Mouse (Mus musculus) hindbrain, embryonic 16.5 days (tissue): ENCODE results near the gene Sdr42e1. TPM values are rescaled to one million over a fixed set of nuclear protein-coding genes. Genes with fewer than 3 reads are reported as not detected.

Experiments used
- ATAC-seq: fragments of 200-750 bp; cut with Nextera tagmentation; 2 replicates; pipeline ENCODE4 v1.8.0; 2017; ENCODE audit warnings: moderate TSS enrichment, moderate library complexity
- H3K27ac ChIP-seq: fragments of 300-500 bp; sonication (generic); 2 replicates; pipeline ENCODE4 v1.5.1; 2014; ENCODE audit warnings: low read depth, mild to moderate bottlenecking, control low read depth, low read length, moderate library complexity
- H3K27me3 ChIP-seq: fragments of 300-500 bp; sonication (generic); replicated peaks from 2 replicates; pipeline ENCODE4 v1.6.1; 2014; ENCODE audit warnings: low read length; ENCODE audit not compliant: control insufficient read depth, insufficient read depth
- H3K36me3 ChIP-seq: fragments of 300-500 bp; sonication (generic); 2 replicates; pipeline ENCODE4 v1.6.1; 2014; ENCODE audit warnings: mild to moderate bottlenecking, low read length, moderate library complexity, mixed read lengths; ENCODE audit not compliant: control insufficient read depth, insufficient read depth
- H3K4me1 ChIP-seq: fragments of 300-500 bp; sonication (generic); 2 replicates; pipeline ENCODE4 v1.6.1; 2014; ENCODE audit warnings: low read depth, low read length; ENCODE audit not compliant: control insufficient read depth, insufficient read depth
- H3K4me2 ChIP-seq: fragments of 300-500 bp; sonication (generic); 2 replicates; pipeline ENCODE4 v1.6.1; 2014; ENCODE audit warnings: mild to moderate bottlenecking, low read length, control low read depth, moderate library complexity
- H3K4me3 ChIP-seq: fragments of 300-500 bp; sonication (generic); 2 replicates; pipeline ENCODE4 v1.5.1; 2014; ENCODE audit warnings: mild to moderate bottlenecking, low read length, control low read depth, moderate library complexity
- H3K9ac ChIP-seq: fragments of 300-500 bp; sonication (generic); 2 replicates; pipeline ENCODE4 v1.6.1; 2014; ENCODE audit warnings: low read depth, mild to moderate bottlenecking, control low read depth, low read length, moderate library complexity
- H3K9me3 ChIP-seq: fragments of 300-500 bp; sonication (generic); 2 replicates; pipeline ENCODE4 v1.6.1; 2014; ENCODE audit warnings: mild to moderate bottlenecking, low read length, moderate library complexity; ENCODE audit not compliant: control insufficient read depth
- WGBS: fragments of 180-500 bp; shearing (Covaris S2); extraction: QIAGEN DNeasy Blood & Tissue Kit; methylation state at CpG from one replicate; pipeline ENCODE4 v1.1.7; 2014; 5-methylcytosine and 5-hydroxymethylcytosine counted together
- polyA plus RNA-seq: library from polyadenylated mRNA; unstranded; fragments of >200 nt; fragmentation: Nextera tagmentation; extraction: Ambion mirVana; gene quantifications from 2 replicates; pipeline ENCODE4 v1.2.1, GENCODE M21; 2015

The Sdr42e1 gene
- polyA plus RNA-seq, 1 experiment from 2014 or later: 2.9 TPM

GRCm38 (mm10) chr8:117700699-117701098, 27.2 kb upstream of the Sdr42e1 start:
- H3K9me3 ChIP-seq: no peaks in the 10 kb centered on the region
- ATAC-seq: no peak
- no peak overlapping the region for H3K27ac ChIP-seq
- WGBS: 49% methylated on average over 8 of the region's 8 CpGs
- H3K9ac ChIP-seq: no peak overlapping the region
- no peaks in the 10 kb centered on the region for H3K36me3 ChIP-seq
- H3K4me3 ChIP-seq: no peak overlapping the region
- no peak overlapping the region for H3K4me2 ChIP-seq
- H3K27me3 ChIP-seq: no peaks in the 10 kb centered on the region
- H3K4me1 ChIP-seq: peaks cover 3% of the 10 kb centered on the region

- Histone ChIP-seq H3K36me3 (no peaks in the 10 kb centered on the region), H3K4me2 (no peak overlapping the region), H3K27ac (no peak overlapping the region), H3K9ac (no peak overlapping the region), H3K4me3 (no peak overlapping the region), H3K9me3 (no peaks in the 10 kb centered on the region; the same call in 1 of the 2 replicates), H3K27me3 (no peaks in the 10 kb centered on the region), H3K4me1 (peaks cover 3% of the 10 kb centered on the region)
- no peak for ATAC-seq
- 52% methylated on average over 5 of the region's 5 CpGs for WGBS
Observed at GRCm38 (mm10) chr8:117697248-117697647, 23.8 kb upstream of the Sdr42e1 start.

GRCm38 (mm10) chr8:117695636-117696035, 22.1 kb upstream of the Sdr42e1 start:
- no peaks in the 10 kb centered on the region for H3K4me1 ChIP-seq
- no peak overlapping the region for H3K9ac ChIP-seq
- no peaks in the 10 kb centered on the region; the same call in 1 of the 2 replicates for H3K9me3 ChIP-seq
- WGBS: 100% methylated on average over 1 of the region's 1 CpGs
- H3K4me2 ChIP-seq: no peak overlapping the region
- no peaks in the 10 kb centered on the region for H3K27me3 ChIP-seq
- H3K36me3 ChIP-seq: no peaks in the 10 kb centered on the region
- no peak for ATAC-seq
- no peak overlapping the region for H3K4me3 ChIP-seq
- H3K27ac ChIP-seq: no peak overlapping the region

- H3K9me3 ChIP-seq: no peaks in the 10 kb centered on the region; the same call in 1 of the 2 replicates
- no peak for ATAC-seq
- no peak overlapping the region for H3K27ac ChIP-seq
- H3K4me1 ChIP-seq: no peaks in the 10 kb centered on the region
- no peak overlapping the region for H3K4me3 ChIP-seq
- H3K9ac ChIP-seq: no peak overlapping the region
- H3K4me2 ChIP-seq: no peak overlapping the region
- no peaks in the 10 kb centered on the region for H3K27me3 ChIP-seq
- WGBS: 91% methylated on average over 4 of the region's 4 CpGs
- no peaks in the 10 kb centered on the region for H3K36me3 ChIP-seq
Observed at GRCm38 (mm10) chr8:117692131-117692530, 18.6 kb upstream of the Sdr42e1 start.

- H3K27ac ChIP-seq: no peak overlapping the region
- no peaks in the 10 kb centered on the region for H3K9me3 ChIP-seq
- H3K27me3 ChIP-seq: no peaks in the 10 kb centered on the region
- WGBS: 85% methylated on average over 7 of the region's 7 CpGs
- H3K36me3 ChIP-seq: no peaks in the 10 kb centered on the region
- no peak overlapping the region for H3K4me3 ChIP-seq
- H3K9ac ChIP-seq: no peak overlapping the region
- no peak overlapping the region for H3K4me2 ChIP-seq
- no peaks in the 10 kb centered on the region for H3K4me1 ChIP-seq
- no peak for ATAC-seq
Observed at GRCm38 (mm10) chr8:117687890-117688289, 14.4 kb upstream of the Sdr42e1 start.

- no peaks in the 10 kb centered on the region for H3K9me3 ChIP-seq
- no peak overlapping the region for H3K9ac ChIP-seq
- no peaks in the 10 kb centered on the region for H3K4me1 ChIP-seq
- no peaks in the 10 kb centered on the region for H3K27me3 ChIP-seq
- no peak overlapping the region for H3K4me3 ChIP-seq
- H3K36me3 ChIP-seq: no peaks in the 10 kb centered on the region
- no peak for ATAC-seq
- no peak overlapping the region for H3K4me2 ChIP-seq
- WGBS: 73% methylated on average over 11 of the region's 11 CpGs
- no peak overlapping the region for H3K27ac ChIP-seq
Observed at GRCm38 (mm10) chr8:117684504-117684903, 11.0 kb upstream of the Sdr42e1 start.

GRCm38 (mm10) chr8:117683925-117684472, 10.5 kb upstream of the Sdr42e1 start:
- H3K27ac ChIP-seq: no peak overlapping the region
- ATAC-seq: no peak
- no peak overlapping the region for H3K4me2 ChIP-seq
- no peak overlapping the region for H3K4me3 ChIP-seq
- 84% methylated on average over 10 of the region's 10 CpGs for WGBS
- H3K4me1 ChIP-seq: no peaks in the 10 kb centered on the region
- H3K9me3 ChIP-seq: no peaks in the 10 kb centered on the region
- no peaks in the 10 kb centered on the region for H3K27me3 ChIP-seq
- no peak overlapping the region for H3K9ac ChIP-seq
- no peaks in the 10 kb centered on the region for H3K36me3 ChIP-seq

- Histone ChIP-seq H3K4me3 (no peak overlapping the region), H3K36me3 (no peaks in the 10 kb centered on the region), H3K9me3 (no peaks in the 10 kb centered on the region), H3K27me3 (no peaks in the 10 kb centered on the region), H3K27ac (no peak overlapping the region), H3K4me1 (no peaks in the 10 kb centered on the region), H3K9ac (no peak overlapping the region), H3K4me2 (no peak overlapping the region)
- 84% methylated on average over 4 of the region's 4 CpGs for WGBS
- no peak for ATAC-seq
Observed at GRCm38 (mm10) chr8:117678650-117679049, 5.2 kb upstream of the Sdr42e1 start.

- Histone ChIP-seq H3K27ac (no peak overlapping the region), H3K36me3 (no peaks in the 10 kb centered on the region), H3K4me2 (no peak overlapping the region), H3K4me1 (no peaks in the 10 kb centered on the region; the same call in 1 of the 2 replicates), H3K9me3 (no peaks in the 10 kb centered on the region), H3K27me3 (no peaks in the 10 kb centered on the region), H3K4me3 (no peak overlapping the region), H3K9ac (no peak overlapping the region)
- WGBS: 79% methylated on average over 8 of the region's 8 CpGs
- ATAC-seq: no peak
Observed at GRCm38 (mm10) chr8:117677011-117677410, 3.5 kb upstream of the Sdr42e1 start.

GRCm38 (mm10) chr8:117676460-117676859, 3.0 kb upstream of the Sdr42e1 start:
- no peak overlapping the region for H3K27ac ChIP-seq
- no peaks in the 10 kb centered on the region for H3K27me3 ChIP-seq
- no peaks in the 10 kb centered on the region for H3K9me3 ChIP-seq
- no peak overlapping the region for H3K4me3 ChIP-seq
- 82% methylated on average over 9 of the region's 9 CpGs for WGBS
- H3K4me1 ChIP-seq: no peaks in the 10 kb centered on the region; the same call in 1 of the 2 replicates
- no peaks in the 10 kb centered on the region for H3K36me3 ChIP-seq
- H3K4me2 ChIP-seq: no peak overlapping the region
- no peak overlapping the region for H3K9ac ChIP-seq
- ATAC-seq: no peak
